Mouse (Mus musculus) thymus, adult 2 months (tissue): Measurements from ENCODE around the gene Pde4d.

Experiments
- CTCF ChIP-seq: fragments of 200-500 bp; IDR thresholded peaks from 2 replicates; pipeline ENCODE4 v1.5.1; 2012; ENCODE audit warnings: mild to moderate bottlenecking, control low read depth, low read length, moderate library complexity, borderline replicate concordance; ENCODE audit not compliant: control insufficient read depth, poor library complexity, insufficient read depth; ENCODE audit errors: extremely low read depth
- POLR2A ChIP-seq: fragments of 200-500 bp; IDR thresholded peaks from 2 replicates; pipeline ENCODE4 v1.6.1; 2012; ENCODE audit warnings: mild to moderate bottlenecking, low read length, control low read depth, moderate library complexity; ENCODE audit not compliant: control insufficient read depth, poor library complexity, insufficient read depth; ENCODE audit errors: extremely low read depth

GRCm38 (mm10) chr13:108465755-108466154 lies 16.0 kb downstream of the Pde4d start:
- TF ChIP-seq POLR2A, result no peak
- TF ChIP-seq CTCF, result no peak
